Mouse (Mus musculus): ENCODE measurements around the gene Csnk1e. TPM values are rescaled to one million over a fixed set of nuclear protein-coding genes. Genes with fewer than 3 reads are reported as not detected.

Gene Csnk1e
- polyA plus RNA-seq, 1 experiment from 2014 or later, result 34.5 TPM

- H3K4me1 ChIP-seq (ENCODE audit: control insufficient read depth, insufficient read depth, low read length), result no peaks in the 10 kb centered on the region
- ATAC-seq (ENCODE audit: insufficient read depth, low FRiP score), result no peak
- WGBS, result 86% methylated on average over 11 of the region's 11 CpGs
Observed at GRCm38 (mm10) chr15:79418677-79419076, 36.7 kb downstream of the Csnk1e start.

DNA sequence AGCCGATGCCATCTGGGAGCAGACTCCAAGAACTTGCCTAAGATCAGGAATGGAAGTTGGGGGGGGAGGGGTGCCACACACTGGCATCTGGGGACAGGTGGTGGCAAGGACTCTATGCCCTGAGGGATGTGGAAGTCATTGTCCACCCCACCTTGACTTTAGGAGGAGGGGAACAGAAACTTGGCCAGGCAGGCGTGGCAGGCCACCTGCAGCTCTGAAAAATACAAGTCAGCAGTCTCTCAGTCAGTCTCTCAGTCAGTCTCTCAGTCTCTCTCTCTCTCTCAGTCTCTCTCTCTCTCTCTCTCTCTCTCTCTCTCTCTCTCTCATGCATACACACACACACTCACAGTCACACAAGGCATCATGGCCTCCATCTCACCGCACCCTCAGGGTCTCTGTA is 37.1 kb downstream of the Csnk1e start:
- Histone ChIP-seq H3K9me3 (replicated peaks; ENCODE audit: control insufficient read depth, low read length) (no peaks in the 10 kb centered on the region), H3K4me2 (ENCODE audit: low read depth, low read length) (no peak overlapping the region), H3K4me1 (ENCODE audit: control insufficient read depth, insufficient read depth, low read length) (no peaks in the 10 kb centered on the region), H3K9ac (ENCODE audit: low read length) (no peak overlapping the region), H3K27me3 (ENCODE audit: control insufficient read depth, insufficient read depth, low read length) (no peaks in the 10 kb centered on the region), H3K27ac (ENCODE audit: low read length) (no peak overlapping the region), H3K4me3 (replicated peaks; ENCODE audit: low read length) (no peak overlapping the region), H3K36me3 (ENCODE audit: control insufficient read depth, insufficient read depth, low read length) (peaks cover 20% of the 10 kb centered on the region; the same call in 1 of the 2 replicates)
- WGBS, result 92% methylated on average over 3 of the region's 3 CpGs
- no peak for ATAC-seq (ENCODE audit: insufficient read depth, low FRiP score)

More at GRCm38 (mm10) chr15:79418677-79419076, 36.7 kb downstream of the Csnk1e start:
- peaks cover 21% of the 10 kb centered on the region; the same call in 1 of the 2 replicates for H3K36me3 ChIP-seq (ENCODE audit: control insufficient read depth, insufficient read depth, low read length)
- H3K4me2 ChIP-seq (ENCODE audit: low read depth, low read length), result no peak overlapping the region
- no peaks in the 10 kb centered on the region for H3K27me3 ChIP-seq (ENCODE audit: control insufficient read depth, insufficient read depth, low read length)
- no peak overlapping the region for H3K4me3 ChIP-seq (replicated peaks; ENCODE audit: low read length)
- no peaks in the 10 kb centered on the region for H3K9me3 ChIP-seq (replicated peaks; ENCODE audit: control insufficient read depth, low read length)
- no peak overlapping the region for H3K9ac ChIP-seq (ENCODE audit: low read length)
- H3K27ac ChIP-seq (ENCODE audit: low read length), result no peak overlapping the region

DNA sequence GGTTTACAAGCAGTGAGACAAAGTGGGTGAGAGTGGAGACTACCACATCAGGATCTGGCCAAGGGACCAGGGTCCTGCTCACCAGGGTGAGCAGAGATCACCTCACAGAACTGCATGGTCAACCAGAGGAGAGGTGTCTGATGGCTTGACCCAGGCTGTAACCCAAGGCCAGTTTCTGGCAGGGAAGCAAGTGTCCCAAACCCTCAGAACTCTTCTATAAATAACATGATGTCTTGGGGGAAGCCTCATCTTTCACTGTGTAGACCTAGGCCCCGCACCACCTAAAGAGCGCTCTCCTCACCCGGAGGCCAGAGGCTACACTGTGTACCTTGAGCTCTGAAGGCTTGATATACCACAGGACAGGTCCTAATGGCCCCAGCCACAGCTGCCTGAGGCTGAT is 38.0 kb downstream of the Csnk1e start:
- 92% methylated on average over 3 of the region's 3 CpGs for WGBS
- no peaks in the 10 kb centered on the region for H3K27me3 ChIP-seq (ENCODE audit: control insufficient read depth, insufficient read depth, low read length)
- peaks cover 16% of the 10 kb centered on the region; the same call in 1 of the 2 replicates for H3K36me3 ChIP-seq (ENCODE audit: control insufficient read depth, insufficient read depth, low read length)
- no peaks in the 10 kb centered on the region for H3K4me1 ChIP-seq (ENCODE audit: control insufficient read depth, insufficient read depth, low read length)
- H3K4me2 ChIP-seq (ENCODE audit: low read depth, low read length), result no peak overlapping the region
- no peak overlapping the region for H3K9ac ChIP-seq (ENCODE audit: low read length)
- H3K27ac ChIP-seq (ENCODE audit: low read length), result no peak overlapping the region
- no peak overlapping the region for H3K4me3 ChIP-seq (replicated peaks; ENCODE audit: low read length)
- no peaks in the 10 kb centered on the region for H3K9me3 ChIP-seq (replicated peaks; ENCODE audit: control insufficient read depth, low read length)
- ATAC-seq (ENCODE audit: insufficient read depth, low FRiP score), result no peak

GRCm38 (mm10) chr15:79416460-79417085 is 38.8 kb downstream of the Csnk1e start:
- H3K36me3 ChIP-seq (ENCODE audit: control insufficient read depth, insufficient read depth, low read length), result peaks cover 10% of the 10 kb centered on the region; the same call in 1 of the 2 replicates
- 80% methylated on average over 10 of the region's 10 CpGs for WGBS
- H3K9me3 ChIP-seq (replicated peaks; ENCODE audit: control insufficient read depth, low read length), result no peaks in the 10 kb centered on the region
- no peak overlapping the region for H3K9ac ChIP-seq (ENCODE audit: low read length)
- H3K4me2 ChIP-seq (ENCODE audit: low read depth, low read length), result no peak overlapping the region
- H3K4me3 ChIP-seq (replicated peaks; ENCODE audit: low read length), result no peak overlapping the region
- no peak overlapping the region for H3K27ac ChIP-seq (ENCODE audit: low read length)
- no peak for ATAC-seq (ENCODE audit: insufficient read depth, low FRiP score)
- H3K4me1 ChIP-seq (ENCODE audit: control insufficient read depth, insufficient read depth, low read length), result no peaks in the 10 kb centered on the region
- H3K27me3 ChIP-seq (ENCODE audit: control insufficient read depth, insufficient read depth, low read length), result no peaks in the 10 kb centered on the region

- ATAC-seq (ENCODE audit: insufficient read depth, low FRiP score), result no peak
- Histone ChIP-seq H3K4me2 (ENCODE audit: low read depth, low read length) (no peak overlapping the region), H3K4me1 (ENCODE audit: control insufficient read depth, insufficient read depth, low read length) (no peaks in the 10 kb centered on the region), H3K36me3 (ENCODE audit: control insufficient read depth, insufficient read depth, low read length) (peaks cover 10% of the 10 kb centered on the region; the same call in 1 of the 2 replicates), H3K27me3 (ENCODE audit: control insufficient read depth, insufficient read depth, low read length) (no peaks in the 10 kb centered on the region), H3K4me3 (replicated peaks; ENCODE audit: low read length) (no peak overlapping the region), H3K27ac (ENCODE audit: low read length) (no peak overlapping the region), H3K9ac (ENCODE audit: low read length) (no peak overlapping the region), H3K9me3 (replicated peaks; ENCODE audit: control insufficient read depth, low read length) (no peaks in the 10 kb centered on the region)
- 35% methylated on average over 4 of the region's 4 CpGs for WGBS
Observed at GRCm38 (mm10) chr15:79414513-79414912, 40.9 kb downstream of the Csnk1e start.

DNA sequence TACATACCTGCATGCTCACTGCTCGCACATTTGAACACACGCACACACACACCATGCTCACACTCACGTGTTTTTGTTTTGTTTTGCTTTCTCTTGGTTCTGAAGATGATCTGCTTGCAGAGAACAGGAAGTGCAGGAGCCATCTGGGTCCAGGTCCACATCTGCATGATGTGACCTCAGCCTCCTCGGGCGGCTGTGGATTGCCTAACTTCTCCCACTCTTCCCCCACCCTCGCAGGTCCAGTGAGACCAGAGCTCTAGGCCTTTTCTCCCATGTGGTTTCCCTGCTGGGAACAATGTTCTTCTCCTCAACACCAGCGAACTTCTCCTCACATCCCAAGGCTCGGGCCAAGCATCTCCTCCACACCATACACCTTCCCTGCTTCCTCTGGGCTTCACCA is 41.6 kb downstream of the Csnk1e start:
- Histone ChIP-seq H3K4me1 (ENCODE audit: control insufficient read depth, insufficient read depth, low read length) (no peaks in the 10 kb centered on the region), H3K27me3 (ENCODE audit: control insufficient read depth, insufficient read depth, low read length) (no peaks in the 10 kb centered on the region), H3K4me2 (ENCODE audit: low read depth, low read length) (no peak overlapping the region), H3K4me3 (replicated peaks; ENCODE audit: low read length) (no peak overlapping the region), H3K9ac (ENCODE audit: low read length) (no peak overlapping the region), H3K27ac (ENCODE audit: low read length) (no peak overlapping the region), H3K36me3 (ENCODE audit: control insufficient read depth, insufficient read depth, low read length) (0 out of 2 replicates have a peak, but pooled peaks cover 10% of the 10 kb centered on the region), H3K9me3 (replicated peaks; ENCODE audit: control insufficient read depth, low read length) (no peaks in the 10 kb centered on the region)
- 71% methylated on average over 8 of the region's 8 CpGs for WGBS
- no peak for ATAC-seq (ENCODE audit: insufficient read depth, low FRiP score)

DNA sequence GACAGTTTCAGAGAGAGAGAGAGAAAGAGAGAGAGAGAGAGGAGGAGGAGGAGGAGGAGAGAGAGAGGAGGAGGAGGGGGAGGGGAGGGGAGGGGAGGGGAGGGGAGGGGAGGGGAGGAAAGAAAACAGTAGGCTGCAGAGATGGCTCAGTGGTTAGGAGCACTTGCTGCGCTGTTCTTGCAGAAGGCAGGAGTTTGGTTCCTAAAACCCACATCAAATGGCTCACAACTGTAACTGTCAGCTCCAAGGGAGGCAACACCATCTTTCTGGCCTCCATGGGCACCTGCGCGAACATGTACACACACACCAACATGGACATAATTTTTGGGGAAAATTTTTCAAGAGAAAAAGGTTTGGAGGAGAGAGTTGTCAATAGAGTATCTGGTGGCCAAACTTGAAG is 42.2 kb downstream of the Csnk1e start:
- Histone ChIP-seq H3K4me2 (ENCODE audit: low read depth, low read length) (no peak overlapping the region), H3K9me3 (replicated peaks; ENCODE audit: control insufficient read depth, low read length) (no peaks in the 10 kb centered on the region), H3K4me3 (replicated peaks; ENCODE audit: low read length) (no peak overlapping the region), H3K9ac (ENCODE audit: low read length) (no peak overlapping the region), H3K36me3 (ENCODE audit: control insufficient read depth, insufficient read depth, low read length) (0 out of 2 replicates have a peak, but pooled peaks cover 5% of the 10 kb centered on the region), H3K27me3 (ENCODE audit: control insufficient read depth, insufficient read depth, low read length) (no peaks in the 10 kb centered on the region), H3K27ac (ENCODE audit: low read length) (no peak overlapping the region), H3K4me1 (ENCODE audit: control insufficient read depth, insufficient read depth, low read length) (no peaks in the 10 kb centered on the region)
- 99% methylated on average over 3 of the region's 3 CpGs for WGBS
- ATAC-seq (ENCODE audit: insufficient read depth, low FRiP score), result no peak

DNA sequence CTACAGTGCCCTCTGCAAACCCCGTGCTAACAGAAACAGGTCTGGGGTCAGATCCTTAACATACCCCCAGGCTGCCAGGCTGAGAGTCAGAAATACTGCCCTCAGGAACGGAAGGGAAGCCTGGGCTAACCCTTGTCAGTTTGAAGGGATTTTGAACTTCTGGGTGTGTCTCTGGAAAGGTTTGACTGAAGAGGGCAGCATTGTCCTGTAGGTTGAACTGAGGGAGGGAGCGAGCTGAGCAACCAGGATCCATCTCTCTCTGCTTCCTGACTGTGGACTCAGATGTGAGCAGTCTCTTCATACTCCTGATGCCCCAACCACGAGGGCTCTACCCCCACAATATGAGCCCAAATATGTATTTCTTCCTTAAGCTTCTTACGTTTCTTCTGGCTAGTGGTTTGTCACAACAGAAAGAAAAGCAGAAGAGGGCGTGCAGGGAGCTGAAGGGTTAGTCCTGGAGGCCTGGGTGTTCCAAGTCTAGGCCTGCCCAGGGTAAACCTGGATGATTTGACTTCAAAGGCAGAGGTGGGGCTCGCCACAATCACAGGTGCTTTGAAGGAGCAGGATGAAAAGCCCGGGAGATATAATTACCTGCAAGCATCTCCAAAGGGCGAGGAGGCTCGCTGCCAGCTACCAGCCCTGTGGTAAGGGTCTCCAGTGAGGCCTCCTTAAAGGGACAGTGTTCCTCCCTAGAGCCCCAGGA is 43.9 kb downstream of the Csnk1e start:
- no peaks in the 10 kb centered on the region for H3K27me3 ChIP-seq (ENCODE audit: control insufficient read depth, insufficient read depth, low read length)
- 62% methylated on average over 10 of the region's 10 CpGs for WGBS
- no peak for ATAC-seq (ENCODE audit: insufficient read depth, low FRiP score)
- no peaks in the 10 kb centered on the region for H3K4me1 ChIP-seq (ENCODE audit: control insufficient read depth, insufficient read depth, low read length)
- H3K36me3 ChIP-seq (ENCODE audit: control insufficient read depth, insufficient read depth, low read length), result no peaks in the 10 kb centered on the region
- no peak overlapping the region for H3K9ac ChIP-seq (ENCODE audit: low read length)
- H3K4me3 ChIP-seq (replicated peaks; ENCODE audit: low read length), result no peak overlapping the region
- H3K9me3 ChIP-seq (replicated peaks; ENCODE audit: control insufficient read depth, low read length), result no peaks in the 10 kb centered on the region
- peak overlapping the region; percentile 3; the same call in 1 of the 2 replicates for H3K27ac ChIP-seq (ENCODE audit: low read length)
- H3K4me2 ChIP-seq (ENCODE audit: low read depth, low read length), result no peak overlapping the region

GRCm38 (mm10) chr15:79409077-79409573 is 46.2 kb downstream of the Csnk1e start:
- H3K27ac ChIP-seq (ENCODE audit: low read length), result no peak overlapping the region
- 74% methylated on average over 4 of the region's 4 CpGs for WGBS
- ATAC-seq (ENCODE audit: insufficient read depth, low FRiP score), result no peak

More at GRCm38 (mm10) chr15:79409077-79409573, 46.2 kb downstream of the Csnk1e start:
- H3K4me2 ChIP-seq (ENCODE audit: low read depth, low read length), result no peak overlapping the region
- no peak overlapping the region for H3K9ac ChIP-seq (ENCODE audit: low read length)
- no peaks in the 10 kb centered on the region for H3K9me3 ChIP-seq (replicated peaks; ENCODE audit: control insufficient read depth, low read length)
- H3K4me3 ChIP-seq (replicated peaks; ENCODE audit: low read length), result no peak overlapping the region
- H3K36me3 ChIP-seq (ENCODE audit: control insufficient read depth, insufficient read depth, low read length), result no peaks in the 10 kb centered on the region
- no peaks in the 10 kb centered on the region for H3K27me3 ChIP-seq (ENCODE audit: control insufficient read depth, insufficient read depth, low read length)
- peaks cover 2% of the 10 kb centered on the region; the same call in 1 of the 2 replicates for H3K4me1 ChIP-seq (ENCODE audit: control insufficient read depth, insufficient read depth, low read length)
